Mouse (Mus musculus): ENCODE data around the gene Gm20479. TPM values are rescaled to one million over a fixed set of nuclear protein-coding genes. Genes with fewer than 3 reads are reported as not detected.

The Gm20479 gene
- polyA plus RNA-seq, 1 experiment from 2014 or later = 0.72 TPM

DNA sequence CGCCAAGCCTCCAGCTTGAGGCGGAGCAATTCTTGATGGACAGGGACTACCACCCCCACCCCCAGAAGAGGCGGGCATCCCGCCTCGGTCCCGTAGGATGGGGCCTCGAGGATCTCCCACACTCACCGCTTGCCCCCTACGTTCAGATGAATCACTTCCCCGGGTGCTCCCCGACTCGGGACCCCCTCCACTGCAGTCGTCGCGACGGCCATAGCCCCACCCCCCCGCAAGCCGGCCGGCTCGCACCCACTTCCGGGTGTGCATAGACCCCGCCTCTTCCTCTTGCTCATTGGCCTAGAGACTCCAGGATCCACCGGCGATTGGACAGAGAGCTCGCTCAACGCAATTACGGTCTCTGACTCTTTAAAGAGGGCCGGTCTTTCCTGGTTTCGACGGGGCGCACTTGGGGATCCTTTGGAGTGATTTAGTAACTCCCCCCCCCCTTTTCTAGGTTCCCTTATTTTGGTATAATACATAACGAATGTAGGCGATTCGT is 1.4 kb downstream of the Gm20479 start, which contains the start of gene Shkbp1:
Gene Shkbp1 (minus strand): TSS at position 275 of the 496 bp plus-strand sequence.
- under 1% methylated on average over 34 of the region's 34 CpGs for WGBS
- Histone ChIP-seq H3K27me3 (replicated peaks; ENCODE audit: control insufficient read depth, insufficient read depth, low read length) (no peaks in the 10 kb centered on the region), H3K4me1 (replicated peaks; ENCODE audit: control insufficient read depth, insufficient read depth, low read length) (peaks cover 7% of the 10 kb centered on the region; the same call in 1 of the 2 replicates), H3K9ac (ENCODE audit: low read depth, low read length) (peak within 1 kb of the TSS; percentile 54), H3K4me3 (ENCODE audit: low read depth, low read length) (peak within 1 kb of the TSS; percentile 71), H3K36me3 (ENCODE audit: control insufficient read depth, insufficient read depth) (peaks cover 14% of the 10 kb centered on the region; the same call in 1 of the 2 replicates), H3K9me3 (ENCODE audit: control insufficient read depth) (no peaks in the 10 kb centered on the region), H3K4me2 (replicated peaks; ENCODE audit: low read depth) (peak within 1 kb of the TSS; percentile 94), H3K27ac (ENCODE audit: low read depth, low read length) (peak within 1 kb of the TSS; percentile 81)
- TF ChIP-seq CTCF (IDR thresholded peaks at IDR 0.05; ENCODE audit: low read depth) = no peak
- ATAC-seq = peak; percentile 91

DNA sequence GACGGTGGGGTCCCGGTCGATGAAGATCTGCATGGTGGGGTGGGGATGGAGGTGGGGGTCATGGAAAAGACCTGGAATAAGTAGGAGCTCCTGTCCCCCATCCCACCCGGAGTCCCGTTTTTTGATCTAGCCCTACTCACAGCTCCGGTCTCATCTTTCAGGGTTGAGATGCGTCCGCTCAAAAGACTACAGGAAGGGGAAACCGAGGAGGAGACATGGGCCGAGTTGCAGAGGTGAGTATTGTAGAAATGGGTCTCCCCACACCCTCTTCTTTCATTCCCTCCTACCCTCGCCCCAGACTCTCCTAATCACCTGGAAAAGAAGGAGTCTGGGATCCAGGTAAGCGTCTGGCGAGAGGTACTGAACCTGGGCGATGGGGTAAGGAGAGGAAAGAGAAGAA is 2.0 kb downstream of the Gm20479 start:
- Histone ChIP-seq H3K9ac (ENCODE audit: low read depth, low read length) (peak overlapping the region; percentile 54), H3K36me3 (ENCODE audit: control insufficient read depth, insufficient read depth) (peaks cover 19% of the 10 kb centered on the region; the same call in 1 of the 2 replicates), H3K4me2 (replicated peaks; ENCODE audit: low read depth) (peak overlapping the region; percentile 94), H3K4me1 (replicated peaks; ENCODE audit: control insufficient read depth, insufficient read depth, low read length) (peaks cover 7% of the 10 kb centered on the region; the same call in 1 of the 2 replicates), H3K27ac (ENCODE audit: low read depth, low read length) (peak overlapping the region; percentile 46; the same call in 1 of the 2 replicates), H3K4me3 (ENCODE audit: low read depth, low read length) (peak overlapping the region; percentile 71), H3K9me3 (ENCODE audit: control insufficient read depth) (no peaks in the 10 kb centered on the region), H3K27me3 (replicated peaks; ENCODE audit: control insufficient read depth, insufficient read depth, low read length) (no peaks in the 10 kb centered on the region)
- WGBS = 10% methylated on average over 14 of the region's 14 CpGs
- no peak for ATAC-seq
- TF ChIP-seq CTCF (IDR thresholded peaks at IDR 0.05; ENCODE audit: low read depth) = no peak

DNA sequence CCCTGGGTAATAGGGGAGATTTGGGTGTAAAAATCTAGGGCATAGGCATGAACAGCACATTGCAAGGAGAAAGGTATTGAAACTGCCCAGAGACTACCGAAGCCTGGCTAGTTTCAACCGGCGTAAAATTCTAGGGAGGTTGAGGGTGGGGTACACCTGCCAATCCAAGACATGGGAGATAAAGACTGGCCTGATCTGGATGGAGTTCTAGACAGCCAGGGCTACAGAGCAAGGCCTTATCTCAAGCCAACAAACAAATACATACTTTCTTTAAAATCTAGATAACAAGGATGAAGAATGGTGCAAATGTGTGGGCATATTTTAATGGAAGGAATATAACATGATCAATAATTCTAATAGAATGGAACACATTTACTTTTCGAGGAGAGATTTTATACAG is 2.4 kb downstream of the Gm20479 start:
- 59% methylated on average over 4 of the region's 4 CpGs for WGBS
- Histone ChIP-seq H3K4me3 (ENCODE audit: low read depth, low read length) (no peak overlapping the region; the same call in 1 of the 2 replicates), H3K36me3 (ENCODE audit: control insufficient read depth, insufficient read depth) (peaks cover 19% of the 10 kb centered on the region; the same call in 1 of the 2 replicates), H3K27ac (ENCODE audit: low read depth, low read length) (no peak overlapping the region), H3K27me3 (replicated peaks; ENCODE audit: control insufficient read depth, insufficient read depth, low read length) (no peaks in the 10 kb centered on the region), H3K9ac (ENCODE audit: low read depth, low read length) (no peak overlapping the region), H3K9me3 (ENCODE audit: control insufficient read depth) (no peaks in the 10 kb centered on the region), H3K4me1 (replicated peaks; ENCODE audit: control insufficient read depth, insufficient read depth, low read length) (peaks cover 7% of the 10 kb centered on the region; the same call in 1 of the 2 replicates), H3K4me2 (replicated peaks; ENCODE audit: low read depth) (peak overlapping the region; percentile 94)
- TF ChIP-seq CTCF (IDR thresholded peaks at IDR 0.05; ENCODE audit: low read depth) = no peak
- no peak for ATAC-seq

DNA sequence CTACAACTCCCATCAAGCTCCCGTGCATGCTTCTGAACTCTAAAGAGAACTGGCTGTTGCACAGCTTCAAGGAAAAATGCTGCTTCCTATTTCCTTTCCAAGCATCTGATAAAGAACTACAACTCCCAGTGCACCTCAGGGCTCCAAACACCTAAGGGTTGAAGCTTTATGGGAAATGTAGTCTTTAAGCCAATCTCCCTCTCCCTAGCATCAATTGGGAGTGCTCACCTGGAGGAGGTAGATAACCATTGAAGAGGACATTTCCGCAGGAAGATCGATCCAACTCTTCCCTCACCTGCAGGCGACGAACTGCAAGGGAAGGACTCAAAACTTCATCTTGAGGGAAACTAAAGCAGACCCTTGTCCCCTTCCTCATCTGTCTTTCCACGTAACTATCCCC is 3.1 kb downstream of the Gm20479 start:
- peak; percentile 29; the same call in 1 of the 2 replicates for ATAC-seq
- TF ChIP-seq CTCF (IDR thresholded peaks at IDR 0.05; ENCODE audit: low read depth) = no peak
- H3K27ac ChIP-seq (ENCODE audit: low read depth, low read length) = no peak overlapping the region
- H3K36me3 ChIP-seq (ENCODE audit: control insufficient read depth, insufficient read depth) = peaks cover 19% of the 10 kb centered on the region; the same call in 1 of the 2 replicates
- WGBS = 30% methylated on average over 6 of the region's 6 CpGs
- no peak overlapping the region for H3K4me3 ChIP-seq (ENCODE audit: low read depth, low read length)
- no peaks in the 10 kb centered on the region for H3K27me3 ChIP-seq (replicated peaks; ENCODE audit: control insufficient read depth, insufficient read depth, low read length)
- H3K4me1 ChIP-seq (replicated peaks; ENCODE audit: control insufficient read depth, insufficient read depth, low read length) = peaks cover 7% of the 10 kb centered on the region; the same call in 1 of the 2 replicates
- H3K9me3 ChIP-seq (ENCODE audit: control insufficient read depth) = no peaks in the 10 kb centered on the region
- H3K9ac ChIP-seq (ENCODE audit: low read depth, low read length) = no peak overlapping the region
- peak overlapping the region; percentile 94 for H3K4me2 ChIP-seq (replicated peaks; ENCODE audit: low read depth)

DNA sequence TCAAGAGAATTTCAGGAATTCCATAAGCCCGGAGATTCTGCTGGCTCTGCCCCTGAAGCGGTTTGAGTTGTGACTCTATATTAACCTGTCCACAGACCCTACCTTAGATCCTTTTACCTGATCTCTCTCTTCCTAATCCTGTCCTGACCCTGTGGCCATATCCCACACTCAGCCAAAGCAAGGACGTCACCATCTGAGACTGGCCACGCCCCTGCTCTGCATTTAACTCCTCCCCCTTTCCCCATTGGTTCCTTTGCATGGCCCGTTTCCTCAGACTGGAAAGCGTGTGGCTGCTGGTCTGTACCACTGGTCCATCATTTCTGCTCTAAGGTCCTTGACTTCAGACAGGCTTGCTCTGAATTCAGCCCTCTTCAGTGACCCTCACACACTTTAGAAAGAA is 11.8 kb downstream of the Gm20479 start:
- Histone ChIP-seq H3K9ac (ENCODE audit: low read depth, low read length) (no peak overlapping the region), H3K36me3 (ENCODE audit: control insufficient read depth, insufficient read depth) (peaks cover 47% of the 10 kb centered on the region), H3K4me3 (ENCODE audit: low read depth, low read length) (no peak overlapping the region), H3K27me3 (replicated peaks; ENCODE audit: control insufficient read depth, insufficient read depth, low read length) (no peaks in the 10 kb centered on the region), H3K9me3 (ENCODE audit: control insufficient read depth) (no peaks in the 10 kb centered on the region), H3K27ac (ENCODE audit: low read depth, low read length) (no peak overlapping the region), H3K4me1 (replicated peaks; ENCODE audit: control insufficient read depth, insufficient read depth, low read length) (no peaks in the 10 kb centered on the region), H3K4me2 (replicated peaks; ENCODE audit: low read depth) (no peak overlapping the region)
- no peak for ATAC-seq
- 35% methylated on average over 6 of the region's 6 CpGs for WGBS
- no peak for TF ChIP-seq CTCF (IDR thresholded peaks at IDR 0.05; ENCODE audit: low read depth)

DNA sequence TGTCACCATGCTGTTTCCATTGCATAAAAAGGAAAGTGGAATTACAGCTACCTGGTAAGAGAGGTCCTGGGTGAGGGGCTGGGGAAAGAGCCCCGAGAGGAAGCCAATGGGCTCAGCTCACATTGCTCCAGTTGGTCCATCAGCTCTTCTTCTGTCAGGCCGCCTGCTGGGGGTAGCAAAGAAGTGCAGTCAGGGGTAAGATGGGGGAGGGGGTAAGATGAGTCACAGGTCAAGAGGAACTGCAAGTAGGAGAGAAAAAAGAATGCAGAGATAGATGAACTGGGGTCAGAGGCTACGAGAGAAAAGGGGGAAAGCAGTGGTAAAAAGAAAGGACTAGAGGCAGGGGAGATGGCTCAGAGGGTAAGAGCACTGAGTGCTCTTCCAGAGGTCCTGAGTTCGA is 14.6 kb downstream of the Gm20479 start:
- peaks cover 12% of the 10 kb centered on the region for H3K27me3 ChIP-seq (replicated peaks; ENCODE audit: control insufficient read depth, insufficient read depth, low read length)
- no peak overlapping the region for H3K4me3 ChIP-seq (ENCODE audit: low read depth, low read length)
- no peaks in the 10 kb centered on the region for H3K9me3 ChIP-seq (ENCODE audit: control insufficient read depth)
- H3K9ac ChIP-seq (ENCODE audit: low read depth, low read length) = no peak overlapping the region
- H3K4me1 ChIP-seq (replicated peaks; ENCODE audit: control insufficient read depth, insufficient read depth, low read length) = no peaks in the 10 kb centered on the region
- ATAC-seq = no peak
- H3K36me3 ChIP-seq (ENCODE audit: control insufficient read depth, insufficient read depth) = peaks cover 34% of the 10 kb centered on the region
- H3K4me2 ChIP-seq (replicated peaks; ENCODE audit: low read depth) = no peak overlapping the region
- 57% methylated on average over 4 of the region's 4 CpGs for WGBS
- peak; percentile 56 for TF ChIP-seq CTCF (IDR thresholded peaks at IDR 0.05; ENCODE audit: low read depth)
- no peak overlapping the region for H3K27ac ChIP-seq (ENCODE audit: low read depth, low read length)
